Mouse (Mus musculus) thymus, adult 2 months (tissue): Measurements from ENCODE around the gene Prkn. TPM values are rescaled to one million over a fixed set of nuclear protein-coding genes. Genes with fewer than 3 reads are reported as not detected.

ENCODE experiments used
- DNase-seq: peaks from one replicate; pipeline ENCODE4 v3.0.0; 2021
- H3K27ac ChIP-seq: fragments of 200-500 bp; 2 replicates; pipeline ENCODE4 v1.5.1; 2012; ENCODE audit warnings: low read length, control low read depth; ENCODE audit not compliant: control insufficient read depth, insufficient read depth
- H3K27me3 ChIP-seq: fragments of 200-500 bp; 2 replicates; pipeline ENCODE4 v1.6.1; 2012; ENCODE audit warnings: mild to moderate bottlenecking, low read length, moderate library complexity, mixed read lengths; ENCODE audit not compliant: control insufficient read depth, insufficient read depth
- H3K36me3 ChIP-seq: fragments of 200-500 bp; 2 replicates; pipeline ENCODE4 v1.6.1; 2012; ENCODE audit warnings: mild to moderate bottlenecking, low read length, moderate library complexity; ENCODE audit not compliant: control insufficient read depth, insufficient read depth
- H3K4me1 ChIP-seq: fragments of 200-500 bp; replicated peaks from 2 replicates; pipeline ENCODE4 v1.6.1; 2012; ENCODE audit warnings: low read length; ENCODE audit not compliant: control insufficient read depth, insufficient read depth
- H3K4me3 ChIP-seq: fragments of 200-500 bp; 2 replicates; pipeline ENCODE4 v1.5.1; 2012; ENCODE audit warnings: mild to moderate bottlenecking, low read length, control low read depth, moderate library complexity; ENCODE audit not compliant: control insufficient read depth, insufficient read depth
- CTCF ChIP-seq: fragments of 200-500 bp; IDR thresholded peaks from 2 replicates; pipeline ENCODE4 v1.5.1; 2012; ENCODE audit warnings: mild to moderate bottlenecking, control low read depth, low read length, moderate library complexity, borderline replicate concordance; ENCODE audit not compliant: control insufficient read depth, poor library complexity, insufficient read depth; ENCODE audit errors: extremely low read depth
- POLR2A ChIP-seq: fragments of 200-500 bp; IDR thresholded peaks from 2 replicates; pipeline ENCODE4 v1.6.1; 2012; ENCODE audit warnings: mild to moderate bottlenecking, low read length, control low read depth, moderate library complexity; ENCODE audit not compliant: control insufficient read depth, poor library complexity, insufficient read depth; ENCODE audit errors: extremely low read depth
- WGBS: fragments of 180-500 bp; shearing (Covaris S2); methylation state at CpG from one replicate; pipeline ENCODE4 v1.1.7; 2018; 5-methylcytosine and 5-hydroxymethylcytosine counted together
- polyA plus RNA-seq: library from polyadenylated mRNA; depleted of rRNA; stranded (reverse); fragments of >200 nt; gene quantifications from 2 replicates; pipeline ENCODE4 v1.2.3, GENCODE M21; 2012

The Prkn gene
- polyA plus RNA-seq, 1 experiment = 1.4 TPM

DNA sequence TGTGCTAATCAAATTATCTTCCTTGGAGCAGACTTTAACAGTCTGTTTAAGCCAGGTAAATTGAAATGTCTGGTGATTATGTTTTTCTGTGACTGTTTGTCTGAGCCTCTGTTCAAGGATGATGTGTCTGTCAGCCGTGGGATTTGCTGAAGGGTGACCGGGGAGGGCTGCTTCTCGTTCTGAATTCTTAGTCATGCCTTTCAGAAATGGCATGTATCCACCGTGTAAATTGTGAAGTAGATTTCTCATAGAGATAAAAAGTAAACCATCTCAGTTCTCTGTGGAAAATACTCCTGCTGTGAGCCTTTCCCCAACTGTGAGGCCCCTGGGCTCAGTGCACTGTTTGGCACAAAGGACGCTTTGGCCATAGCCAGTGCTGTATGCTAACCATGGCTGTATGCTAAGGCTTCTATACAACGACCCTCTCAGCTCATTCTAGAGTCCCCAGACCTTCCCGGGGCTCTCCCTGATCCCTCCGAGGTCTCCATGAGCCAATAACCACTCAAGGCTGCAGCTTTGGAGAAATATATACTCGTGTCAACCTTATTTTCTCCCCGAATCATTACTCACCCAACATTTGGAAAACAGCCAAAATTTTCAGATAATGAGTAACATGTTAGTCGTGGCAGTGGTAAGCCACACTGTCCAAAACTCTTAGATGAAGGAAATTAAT, 552.6 kb downstream of the Prkn start:
- WGBS = 76% methylated on average over 11 of the region's 11 CpGs
- no peaks in the 10 kb centered on the region for H3K27me3 ChIP-seq
- no peak for DNase-seq
- no peak overlapping the region for H3K4me3 ChIP-seq
- no peaks in the 10 kb centered on the region for H3K4me1 ChIP-seq
- no peaks in the 10 kb centered on the region for H3K36me3 ChIP-seq
- H3K27ac ChIP-seq = no peak overlapping the region
- TF ChIP-seq CTCF = no peak
- TF ChIP-seq POLR2A = no peak

DNA sequence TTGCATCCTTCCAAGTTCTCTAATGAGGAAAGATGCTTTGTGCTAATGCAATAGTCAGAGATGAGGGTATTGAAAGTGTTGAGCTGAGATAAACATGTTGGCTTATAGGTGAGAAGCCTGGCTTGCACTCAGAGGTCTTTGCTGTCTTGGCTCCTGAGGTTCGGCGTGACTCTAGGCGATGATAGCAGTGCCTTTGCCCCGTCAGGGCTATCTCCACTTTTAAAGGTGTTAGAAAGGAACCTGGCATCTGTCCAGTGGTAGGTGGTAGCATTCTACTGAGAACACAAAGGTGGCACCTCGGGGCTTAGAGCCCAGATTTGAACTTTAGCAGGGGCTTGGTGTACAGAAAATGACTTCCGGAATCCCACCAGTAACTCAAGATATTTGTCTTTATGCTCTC, 554.4 kb downstream of the Prkn start:
- DNase-seq = no peak
- 95% methylated on average over 6 of the region's 6 CpGs for WGBS
- H3K27me3 ChIP-seq = no peaks in the 10 kb centered on the region

DNA sequence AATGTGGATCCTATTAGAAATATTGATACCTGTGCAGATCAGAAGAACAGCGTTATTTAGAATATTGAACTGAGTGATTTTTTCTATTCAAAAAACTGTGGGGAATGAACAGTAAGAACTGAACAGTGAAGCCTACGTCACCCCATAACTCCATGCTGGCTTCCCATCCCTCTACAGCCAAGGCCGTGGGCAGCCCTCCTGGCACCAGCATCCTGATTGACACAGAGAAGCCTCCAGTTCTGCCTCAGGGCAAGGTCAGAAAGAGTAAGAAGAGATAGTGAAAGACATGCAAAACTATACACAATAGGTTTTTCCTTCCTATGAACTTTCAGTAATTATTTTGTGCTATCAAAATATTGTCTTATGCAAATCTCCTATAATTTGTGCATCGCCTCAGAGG, 557.5 kb downstream of the Prkn start:
- WGBS = 95% methylated on average over 4 of the region's 4 CpGs
- H3K4me3 ChIP-seq = no peak overlapping the region
- TF ChIP-seq POLR2A (no peak), CTCF (no peak)
- no peak for DNase-seq
- H3K27me3 ChIP-seq = no peaks in the 10 kb centered on the region
- no peaks in the 10 kb centered on the region for H3K4me1 ChIP-seq
- H3K27ac ChIP-seq = no peak overlapping the region
- no peaks in the 10 kb centered on the region for H3K36me3 ChIP-seq

More for the DNA sequence above, 554.4 kb downstream of the Prkn start:
- Histone ChIP-seq H3K36me3 (no peaks in the 10 kb centered on the region), H3K4me1 (no peaks in the 10 kb centered on the region), H3K4me3 (no peak overlapping the region), H3K27ac (no peak overlapping the region)
- TF ChIP-seq CTCF = no peak
- no peak for TF ChIP-seq POLR2A

DNA sequence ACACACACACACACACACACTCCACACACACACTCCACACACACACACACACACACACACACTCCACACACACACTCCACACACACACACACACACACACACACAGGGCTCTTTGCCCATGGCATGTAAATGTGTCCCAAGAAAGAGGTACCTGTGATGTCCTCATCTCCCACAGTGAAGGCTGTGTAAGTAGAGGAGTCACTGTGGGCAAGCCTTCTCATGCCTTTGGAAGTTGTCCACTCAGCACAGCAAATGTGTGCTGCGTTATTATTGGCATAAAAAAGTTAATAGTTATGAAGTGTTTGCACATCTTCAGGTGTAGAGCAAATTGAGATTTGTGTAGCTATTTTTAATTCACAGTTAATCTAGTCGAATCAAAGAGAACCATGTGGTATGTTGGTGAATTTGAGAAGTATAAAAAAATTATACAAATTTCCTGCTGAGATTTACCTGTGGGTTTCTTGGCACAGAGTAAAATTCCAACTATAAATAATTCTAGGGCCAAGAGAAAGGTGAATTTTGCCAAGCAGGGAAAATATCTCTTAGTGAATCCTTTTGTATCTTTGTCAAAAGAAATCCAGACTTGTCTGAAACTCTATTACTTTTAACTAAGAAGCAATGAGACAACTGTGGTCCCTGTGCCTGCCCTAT, 562.2 kb downstream of the Prkn start:
- no peaks in the 10 kb centered on the region for H3K27me3 ChIP-seq
- H3K4me1 ChIP-seq = no peaks in the 10 kb centered on the region
- no peak overlapping the region for H3K4me3 ChIP-seq
- no peak overlapping the region for H3K27ac ChIP-seq
- no peak for DNase-seq
- H3K36me3 ChIP-seq = no peaks in the 10 kb centered on the region
- no peak for TF ChIP-seq CTCF
- no peak for TF ChIP-seq POLR2A
- 75% methylated on average over 2 of the region's 2 CpGs for WGBS

DNA sequence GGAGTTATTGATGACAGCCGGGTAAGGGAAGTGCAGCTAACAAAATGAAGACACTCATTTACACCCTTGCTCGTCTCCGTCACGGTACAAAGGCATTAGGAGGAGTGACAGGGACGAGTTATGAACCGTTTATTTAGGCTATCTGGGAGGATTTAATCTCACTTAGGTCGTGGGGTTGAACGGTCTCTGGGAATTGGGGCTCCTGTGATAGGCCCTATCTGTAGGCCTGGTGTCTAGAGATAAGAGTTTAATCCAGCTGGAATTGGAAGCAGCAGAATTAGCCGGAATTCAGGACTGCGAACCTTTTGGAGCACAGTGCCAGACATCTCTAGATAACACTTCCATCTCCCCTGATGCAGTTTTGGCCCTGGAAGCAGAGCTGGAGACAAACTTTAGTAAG, 571.2 kb downstream of the Prkn start:
- Histone ChIP-seq H3K4me3 (no peak overlapping the region), H3K36me3 (no peaks in the 10 kb centered on the region), H3K4me1 (no peaks in the 10 kb centered on the region), H3K27me3 (no peaks in the 10 kb centered on the region), H3K27ac (no peak overlapping the region)
- WGBS = 92% methylated on average over 10 of the region's 10 CpGs
- DNase-seq = no peak
- TF ChIP-seq CTCF (no peak), POLR2A (no peak)

DNA sequence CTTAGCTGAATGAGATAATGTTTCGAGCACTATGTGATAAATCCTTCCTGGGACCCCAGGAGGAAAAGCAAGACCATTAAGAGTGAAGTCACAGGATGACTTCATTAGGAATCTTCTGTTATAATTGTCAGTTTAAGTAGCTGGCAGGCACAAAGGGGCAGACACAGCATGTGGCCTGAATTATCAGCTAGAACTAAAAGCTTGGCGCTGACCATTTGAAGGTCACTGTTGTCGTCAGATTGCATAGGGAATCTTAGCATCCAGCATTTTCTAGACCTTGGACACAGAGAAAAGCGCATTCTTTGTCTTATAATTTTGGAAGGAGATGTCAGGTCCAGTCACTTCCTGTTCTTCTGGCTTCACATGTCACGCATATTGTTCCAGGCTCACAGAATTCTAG, 573.5 kb downstream of the Prkn start:
- Histone ChIP-seq H3K4me3 (no peak overlapping the region), H3K4me1 (no peaks in the 10 kb centered on the region), H3K36me3 (no peaks in the 10 kb centered on the region), H3K27me3 (no peaks in the 10 kb centered on the region), H3K27ac (no peak overlapping the region)
- no peak for DNase-seq
- WGBS = 88% methylated on average over 5 of the region's 5 CpGs
- TF ChIP-seq POLR2A (no peak), CTCF (no peak)

DNA sequence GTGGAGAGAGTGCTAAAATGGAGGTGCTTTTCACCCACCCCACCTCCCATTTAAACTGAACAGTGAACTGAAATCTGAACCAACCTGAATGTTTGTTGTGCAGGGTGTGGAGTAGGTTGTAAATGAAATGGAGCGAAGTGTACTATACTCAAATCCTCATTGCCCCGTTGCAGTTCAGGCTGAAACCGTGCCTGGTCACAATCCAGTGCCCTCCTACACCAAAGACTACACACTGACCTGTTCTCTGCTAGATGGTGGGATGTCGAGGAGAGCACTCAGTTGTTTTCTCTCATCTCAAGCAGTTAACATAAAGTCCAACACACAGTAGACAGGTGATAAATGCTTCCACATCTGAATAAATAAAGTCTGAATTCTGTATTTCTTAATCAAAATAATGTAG, 574.1 kb downstream of the Prkn start:
- Histone ChIP-seq H3K36me3 (no peaks in the 10 kb centered on the region), H3K27ac (no peak overlapping the region), H3K4me3 (no peak overlapping the region), H3K4me1 (no peaks in the 10 kb centered on the region), H3K27me3 (no peaks in the 10 kb centered on the region)
- 87% methylated on average over 4 of the region's 4 CpGs for WGBS
- TF ChIP-seq CTCF (no peak), POLR2A (no peak)
- no peak for DNase-seq
